ENCODE assay signal across 7 mouse cellular contexts in the genomic region with DNA sequence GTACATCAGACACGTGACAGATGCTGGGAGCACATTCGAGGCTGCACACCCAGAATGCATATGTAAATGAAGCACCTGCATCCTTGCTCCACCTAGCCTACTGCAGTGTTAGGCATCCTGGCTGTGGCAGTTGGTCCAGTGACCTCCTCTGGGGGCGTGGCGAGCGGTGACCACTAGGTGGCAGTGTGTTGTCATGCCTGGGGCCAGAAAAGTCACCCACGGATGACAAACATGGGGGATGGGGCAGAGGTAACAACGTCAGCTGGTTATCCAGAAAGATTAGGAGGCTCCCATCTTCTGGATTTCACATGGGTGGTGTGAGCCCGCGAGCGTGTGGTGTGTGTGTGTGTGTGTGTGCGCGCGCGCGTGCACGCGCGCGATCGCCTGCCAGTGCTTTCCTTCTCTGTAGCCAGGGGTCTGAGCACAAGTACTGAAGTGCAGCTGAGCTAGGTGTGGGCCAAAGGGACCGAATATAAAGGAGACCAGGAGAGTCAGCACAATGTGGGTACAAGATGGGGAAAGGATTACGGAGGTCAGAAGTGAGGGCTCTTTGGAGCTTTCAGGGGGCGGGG. TPM values are rescaled to one million over a fixed set of nuclear protein-coding genes. Genes with fewer than 3 reads are reported as not detected.
A peak's percentile ranks its signal among the peaks of the same experiment; 100 is the strongest.
DNase-seq lines count a peak whose midpoint lies in the region; ATAC-seq lines count a peak whose summit lies in the region.

No protein-coding gene starts in this region.

- no peaks in the 10 kb centered on the region for H3K36me3 ChIP-seq in intestine, embryonic 16.5 days (ENCODE audit: control insufficient read depth, insufficient read depth, low read length)
- no peaks in the 10 kb centered on the region for H3K36me3 ChIP-seq in midbrain, embryonic 11.5 days (ENCODE audit: control insufficient read depth, insufficient read depth, low read length)

- under 1% methylated on average over 23 of the region's 23 CpGs for WGBS in intestine, embryonic 16.5 days
- under 1% methylated on average over 23 of the region's 23 CpGs for WGBS in midbrain, embryonic 11.5 days

- no peaks in the 10 kb centered on the region for H3K9me3 ChIP-seq in intestine, embryonic 16.5 days (ENCODE audit: control insufficient read depth, low read length)
- H3K9me3 ChIP-seq in midbrain, embryonic 11.5 days (ENCODE audit: control insufficient read depth, low read length), result no peaks in the 10 kb centered on the region

- no peaks in the 10 kb centered on the region for H3K27me3 ChIP-seq in intestine, embryonic 16.5 days (replicated peaks; ENCODE audit: control insufficient read depth, insufficient read depth, low read length)
- peaks cover 3% of the 10 kb centered on the region for H3K27me3 ChIP-seq in midbrain, embryonic 11.5 days (ENCODE audit: control insufficient read depth, insufficient read depth, low read length)

- H3K9ac ChIP-seq in intestine, embryonic 16.5 days (ENCODE audit: low read depth, low read length), result peak overlapping the region; percentile 74
- H3K9ac ChIP-seq in midbrain, embryonic 11.5 days (ENCODE audit: low read length), result peak overlapping the region; percentile 72

- peak overlapping the region; percentile 96 for H3K27ac ChIP-seq in intestine, embryonic 16.5 days (ENCODE audit: low read length)
- peak overlapping the region; percentile 98 for H3K27ac ChIP-seq in midbrain, embryonic 11.5 days (ENCODE audit: low read depth, low read length)

- peaks cover 6% of the 10 kb centered on the region; the same call in 1 of the 2 replicates for H3K4me1 ChIP-seq in intestine, embryonic 16.5 days (ENCODE audit: control insufficient read depth, insufficient read depth, low read length)
- H3K4me1 ChIP-seq in midbrain, embryonic 11.5 days (ENCODE audit: control insufficient read depth, insufficient read depth, low read length), result peaks cover 16% of the 10 kb centered on the region

- intact Hi-C loops in gastrocnemius, postnatal 36 days (cut with DNase I), result loop anchor here (1.0 to 5.0 kb wide), 6 partner anchors 27 to 179 kb away; a partner anchor contains a TSS
- intact Hi-C loops in left cerebral cortex, postnatal 36 days (cut with DNase I), result loop anchor here (1.0 kb wide), 3 partner anchors 14 to 43 kb away; a partner anchor contains a TSS

- ATAC-seq in intestine, embryonic 16.5 days, result peak; percentile 89
- peak; percentile 88 for ATAC-seq in midbrain, embryonic 11.5 days (ENCODE audit: low FRiP score)

- peak; percentile 98 to 99 for DNase-seq in adrenal gland, adult 18-20 months (ENCODE audit: low spot score in 2 of 2)
- DNase-seq in embryo, embryonic 11 days, result peak; percentile 94
- DNase-seq in gastrocnemius, postnatal 36 days, result peak; percentile 95 to 96
- DNase-seq in left cerebral cortex, postnatal 36 days (ENCODE audit: low spot score in 2 of 2), result peak; percentile 87 to 91
- peak; percentile 99 for DNase-seq in midbrain, embryonic 11.5 days (ENCODE audit: low spot score, missing footprints)
- DNase-seq in skeletal muscle tissue, adult 2 months (ENCODE audit: low read depth, low spot score), result peak; percentile 93

- peak overlapping the region; percentile 91 for H3K4me2 ChIP-seq in intestine, embryonic 16.5 days (ENCODE audit: low read depth, low read length)
- peak overlapping the region; percentile 77 for H3K4me2 ChIP-seq in midbrain, embryonic 11.5 days

- peak overlapping the region; percentile 58 for H3K4me3 ChIP-seq in intestine, embryonic 16.5 days (ENCODE audit: low read length)
- H3K4me3 ChIP-seq in midbrain, embryonic 11.5 days (ENCODE audit: low read depth, low read length), result peak overlapping the region; percentile 37

RNA-seq across cellular contexts. Expression of a gene that starts 7.8 kb away (rescaled TPM):
- total RNA-seq in adrenal gland, adult 18-20 months (2021), result 1 to 10 TPM; 1.4 to 2.6 TPM
- under 1 TPM in 1 of 2 experiments, not detected in 1; 0.25 TPM for total RNA-seq in gastrocnemius, postnatal 36 days (2021)
- 1.9 TPM in 2 replicates for polyA plus RNA-seq in intestine, embryonic 16.5 days (2015; fragmentation: Nextera tagmentation; extraction: Ambion mirVana)
- total RNA-seq in left cerebral cortex, postnatal 36 days (2021), result 1 to 10 TPM; 2.7 to 3.1 TPM
- 0.88 and 2.4 TPM in 2 replicates for polyA plus RNA-seq in midbrain, embryonic 11.5 days (2014; fragmentation: Nextera tagmentation; extraction: Ambion mirVana)

RNA-seq across cellular contexts. Expression of a gene that starts 15.6 kb away (rescaled TPM):
- total RNA-seq in adrenal gland, adult 18-20 months (2021), result 1 to 10 TPM in 1 of 2 experiments, under 1 TPM in 1; 0.36 to 1.8 TPM
- 1 to 10 TPM in 1 of 2 experiments, not detected in 1; 2.8 TPM for total RNA-seq in gastrocnemius, postnatal 36 days (2021)
- 0.44 and 0.70 TPM in 2 replicates for polyA plus RNA-seq in intestine, embryonic 16.5 days (2015; fragmentation: Nextera tagmentation; extraction: Ambion mirVana)
- 1 to 10 TPM; 5.4 to 5.8 TPM for total RNA-seq in left cerebral cortex, postnatal 36 days (2021)
- not detected in 2 replicates for polyA plus RNA-seq in midbrain, embryonic 11.5 days (2014; fragmentation: Nextera tagmentation; extraction: Ambion mirVana)

RNA-seq across cellular contexts. Expression of a gene that starts 16.2 kb away (rescaled TPM):
- total RNA-seq in adrenal gland, adult 18-20 months (2021), result 100 to 1,000 TPM; 770 to 874 TPM
- 100 to 1,000 TPM; 101 to 129 TPM for total RNA-seq in gastrocnemius, postnatal 36 days (2021)
- 87.8 and 173 TPM in 2 replicates for polyA plus RNA-seq in intestine, embryonic 16.5 days (2015; fragmentation: Nextera tagmentation; extraction: Ambion mirVana)
- 1,000 to 10,000 TPM in 1 of 2 experiments, 100 to 1,000 TPM in 1; 913 to 1,047 TPM for total RNA-seq in left cerebral cortex, postnatal 36 days (2021)
- 258 and 288 TPM in 2 replicates for polyA plus RNA-seq in midbrain, embryonic 11.5 days (2014; fragmentation: Nextera tagmentation; extraction: Ambion mirVana)

RNA-seq across cellular contexts. Expression of a gene that starts 27.5 kb away (rescaled TPM):
- total RNA-seq in adrenal gland, adult 18-20 months (2021), result 100 to 1,000 TPM; 298 to 321 TPM
- 100 to 1,000 TPM; 201 to 209 TPM for total RNA-seq in gastrocnemius, postnatal 36 days (2021)
- 296 and 299 TPM in 2 replicates for polyA plus RNA-seq in intestine, embryonic 16.5 days (2015; fragmentation: Nextera tagmentation; extraction: Ambion mirVana)
- total RNA-seq in left cerebral cortex, postnatal 36 days (2021), result 100 to 1,000 TPM; 606 to 697 TPM
- polyA plus RNA-seq in midbrain, embryonic 11.5 days (2014; fragmentation: Nextera tagmentation; extraction: Ambion mirVana), result 430 and 435 TPM in 2 replicates

RNA-seq across cellular contexts. Expression of a gene that starts 39.9 kb away (rescaled TPM):
- total RNA-seq in adrenal gland, adult 18-20 months (2021), result 1 to 10 TPM in 1 of 2 experiments, under 1 TPM in 1; 0.76 to 1.8 TPM
- total RNA-seq in gastrocnemius, postnatal 36 days (2021), result under 1 TPM; 0.12 to 0.23 TPM
- 0.75 and 0.77 TPM in 2 replicates for polyA plus RNA-seq in intestine, embryonic 16.5 days (2015; fragmentation: Nextera tagmentation; extraction: Ambion mirVana)
- total RNA-seq in left cerebral cortex, postnatal 36 days (2021), result 100 to 1,000 TPM; 218 to 235 TPM
- 1.6 and 2.1 TPM in 2 replicates for polyA plus RNA-seq in midbrain, embryonic 11.5 days (2014; fragmentation: Nextera tagmentation; extraction: Ambion mirVana)

Comparison
In these comparisons a context has a peak if more than half of its experiments do, and no peak if none do; other contexts are left out.
1. Peak in every context shown above with its lines: DNase-seq, ATAC-seq, H3K4me3 ChIP-seq and H3K27ac ChIP-seq.
2. RNA of a gene that starts 16.2 kb away (total RNA-seq): 913 to 1,047 TPM in left cerebral cortex, postnatal 36 days and 770 to 874 TPM in adrenal gland, adult 18-20 months; 101 to 129 TPM in gastrocnemius, postnatal 36 days; every median in the first group is over 4 times any median in the second.